Comparison of ENCODE assay signal across 25 mouse cellular contexts in the genomic region with DNA sequence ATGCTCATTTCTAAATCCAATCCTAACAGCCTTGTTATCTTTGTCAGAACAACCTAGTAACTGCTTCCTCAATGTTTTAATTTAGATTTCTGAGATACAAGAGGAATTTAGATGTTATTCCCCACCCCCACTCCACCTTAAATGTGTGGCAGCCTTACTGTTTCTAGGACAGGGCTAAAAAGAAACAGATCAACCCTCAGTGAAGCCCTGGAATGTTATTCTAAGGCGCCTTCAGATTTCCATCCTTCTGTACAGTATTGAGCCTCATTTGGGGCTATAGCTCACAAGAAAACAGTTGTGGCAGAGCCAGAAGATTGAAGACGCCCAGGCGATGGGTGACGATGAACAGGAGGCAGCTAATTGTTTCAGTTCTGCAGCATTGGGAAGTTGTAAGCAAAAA.
DNase-seq lines count a peak whose midpoint lies in the region; ATAC-seq and TF ChIP-seq lines count a peak whose summit lies in the region.
"Had no signal": no experiment of that assay in that cellular context is flagged by ENCODE, and none has a peak within 500 bp of the region (broad histone marks: within the 10 kb centered on the region; RNA-seq: fewer than 3 reads in every experiment).

No protein-coding gene starts in this region.

- ATAC-seq in forebrain, postnatal 0 days, result peak; percentile 58
- ATAC-seq in forebrain, embryonic 11.5 days (replicated peaks; ENCODE audit: low FRiP score), result no peak
- ATAC-seq in heart, embryonic 13.5 days (ENCODE audit: extremely low read depth, insufficient number of reproducible peaks, low FRiP score, low TSS enrichment), result no peak
- peak; percentile 81 for ATAC-seq in lung, embryonic 16.5 days (ENCODE audit: low read depth)
- ATAC-seq: activated CD4-positive, CD25-positive, alpha-beta regulatory T cell, adult 4 months; forebrain, embryonic 15.5 days; hindbrain, embryonic 16.5 days; inflammation-experienced regulatory T-cells, adult 6 months; intestine, postnatal 0 days; Patski had no signal

- H3K4me1 ChIP-seq in forebrain, postnatal 0 days (ENCODE audit: insufficient read depth), result 0 out of 2 replicates have a peak, but pooled peaks cover 10% of the 10 kb centered on the region
- no peaks in the 10 kb centered on the region for H3K4me1 ChIP-seq in forebrain, embryonic 11.5 days (replicated peaks; ENCODE audit: control insufficient read depth, insufficient read depth, low read length)
- peaks cover 44% of the 10 kb centered on the region for H3K4me1 ChIP-seq in heart, embryonic 13.5 days
- peaks cover 6% of the 10 kb centered on the region for H3K4me1 ChIP-seq in lung, embryonic 16.5 days (replicated peaks; ENCODE audit: control insufficient read depth, insufficient read depth, low read length)
- H3K4me1 ChIP-seq in lung, adult 2 months (ENCODE audit: control insufficient read depth, insufficient read depth, low read length), result no peaks in the 10 kb centered on the region
- H3K4me1 ChIP-seq: embryonic facial prominence, embryonic 15.5 days; forebrain, embryonic 10.5 days; forebrain, embryonic 15.5 days; hindbrain, embryonic 12.5 days had no signal

- intact Hi-C loops in heart, postnatal 25 days (cut with DNase I), result no loop called here

- H3K4me3 ChIP-seq in forebrain, postnatal 0 days (ENCODE audit: low read depth, low read length), result no peak overlapping the region
- H3K4me3 ChIP-seq in forebrain, embryonic 11.5 days (ENCODE audit: low read depth, low read length), result no peak overlapping the region
- H3K4me3 ChIP-seq in heart, embryonic 13.5 days, result no peak overlapping the region
- no peak overlapping the region for H3K4me3 ChIP-seq in lung, embryonic 16.5 days (ENCODE audit: low read length)
- H3K4me3 ChIP-seq in lung, adult 2 months (replicated peaks; ENCODE audit: extremely low read depth, low read depth, low read length), result no peak overlapping the region
- H3K4me3 ChIP-seq: embryonic facial prominence, embryonic 15.5 days; erythroblast, embryonic 14.5 days; forebrain, embryonic 10.5 days; forebrain, embryonic 15.5 days; gastrocnemius, adult 2 months; hindbrain, embryonic 12.5 days had no signal

- no peak overlapping the region for H3K4me2 ChIP-seq in forebrain, postnatal 0 days (ENCODE audit: low read depth)
- no peak overlapping the region for H3K4me2 ChIP-seq in forebrain, embryonic 11.5 days (ENCODE audit: low read depth, low read length, severe bottlenecking)
- no peak overlapping the region for H3K4me2 ChIP-seq in heart, embryonic 13.5 days
- no peak overlapping the region for H3K4me2 ChIP-seq in lung, embryonic 16.5 days (ENCODE audit: low read depth, low read length)
- H3K4me2 ChIP-seq: embryonic facial prominence, embryonic 15.5 days; forebrain, embryonic 15.5 days; hindbrain, embryonic 12.5 days had no signal

- H3K27me3 ChIP-seq in forebrain, postnatal 0 days (ENCODE audit: insufficient read depth, low read length), result no peaks in the 10 kb centered on the region
- H3K27me3 ChIP-seq in forebrain, embryonic 11.5 days (ENCODE audit: control insufficient read depth, insufficient read depth, low read length), result no peaks in the 10 kb centered on the region
- H3K27me3 ChIP-seq in heart, embryonic 13.5 days (replicated peaks), result no peaks in the 10 kb centered on the region
- no peaks in the 10 kb centered on the region for H3K27me3 ChIP-seq in lung, embryonic 16.5 days (ENCODE audit: control insufficient read depth, insufficient read depth, low read depth, low read length)
- H3K27me3 ChIP-seq: CH12.LX; embryonic facial prominence, embryonic 15.5 days; forebrain, embryonic 15.5 days; hindbrain, embryonic 12.5 days; Patski had no signal

- peak; percentile 24 for DNase-seq in forebrain, postnatal 0 days
- no peak for DNase-seq in forebrain, embryonic 11.5 days (ENCODE audit: low spot score)
- no peak for DNase-seq in heart, postnatal 25 days (ENCODE audit: low spot score)
- no peak for DNase-seq in lung, adult 2 months
- DNase-seq in yolk sac, embryonic 10.5 days (ENCODE audit: low spot score), result no peak
- DNase-seq: adrenal gland, postnatal 14 days; cerebellum, adult 18-20 months; cerebellum, adult 9-11 months; cerebellum, postnatal 36 days; gastrocnemius, adult 2 months; gastrocnemius, postnatal 25 days; heart, postnatal 36 days had no signal

- H3K9me3 ChIP-seq in forebrain, postnatal 0 days (ENCODE audit: low read length), result no peaks in the 10 kb centered on the region
- H3K9me3 ChIP-seq in forebrain, embryonic 11.5 days (ENCODE audit: control insufficient read depth, low read length), result no peaks in the 10 kb centered on the region
- no peaks in the 10 kb centered on the region for H3K9me3 ChIP-seq in heart, embryonic 13.5 days
- H3K9me3 ChIP-seq in lung, embryonic 16.5 days (ENCODE audit: control insufficient read depth, low read length), result no peaks in the 10 kb centered on the region
- H3K9me3 ChIP-seq: embryonic facial prominence, embryonic 15.5 days; forebrain, embryonic 10.5 days; forebrain, embryonic 15.5 days; hindbrain, embryonic 12.5 days had no signal

- no peak overlapping the region for H3K27ac ChIP-seq in forebrain, postnatal 0 days (ENCODE audit: low read depth, low read length)
- no peak overlapping the region for H3K27ac ChIP-seq in forebrain, embryonic 11.5 days (ENCODE audit: low read depth, low read length)
- peak overlapping the region; percentile 71 for H3K27ac ChIP-seq in heart, embryonic 13.5 days (replicated peaks)
- H3K27ac ChIP-seq in lung, embryonic 16.5 days (ENCODE audit: low read length), result no peak overlapping the region
- H3K27ac ChIP-seq: embryonic facial prominence, embryonic 15.5 days; forebrain, embryonic 10.5 days; forebrain, embryonic 15.5 days; gastrocnemius, adult 2 months; hindbrain, embryonic 12.5 days had no signal

- no peak for TF ChIP-seq POLR2A in lung, adult 2 months (IDR thresholded peaks at IDR 0.05; ENCODE audit: borderline replicate concordance, extremely low read depth, low read depth, low read length)

- no peak for TF ChIP-seq CTCF in forebrain, postnatal 0 days (IDR thresholded peaks at IDR 0.05; ENCODE audit: low read depth)
- no peak for TF ChIP-seq CTCF in lung, adult 2 months (IDR thresholded peaks at IDR 0.05; ENCODE audit: insufficient read depth, low read length)

- no peaks in the 10 kb centered on the region for H3K36me3 ChIP-seq in forebrain, postnatal 0 days (ENCODE audit: insufficient read depth)
- H3K36me3 ChIP-seq in forebrain, embryonic 11.5 days (ENCODE audit: control insufficient read depth, insufficient read depth, low read length), result no peaks in the 10 kb centered on the region
- H3K36me3 ChIP-seq in heart, embryonic 13.5 days, result no peaks in the 10 kb centered on the region
- H3K36me3 ChIP-seq in lung, embryonic 16.5 days (ENCODE audit: control insufficient read depth, insufficient read depth, low read length), result no peaks in the 10 kb centered on the region
- H3K36me3 ChIP-seq: embryonic facial prominence, embryonic 15.5 days; forebrain, embryonic 10.5 days; forebrain, embryonic 15.5 days; hindbrain, embryonic 12.5 days had no signal

- WGBS in forebrain, postnatal 0 days, result 72% methylated on average over 4 of the region's 4 CpGs
- WGBS in forebrain, embryonic 11.5 days, result 84% methylated on average over 4 of the region's 4 CpGs
- 44% methylated on average over 4 of the region's 4 CpGs for WGBS in heart, embryonic 13.5 days
- 55% methylated on average over 4 of the region's 4 CpGs for WGBS in lung, embryonic 16.5 days
- 62% methylated on average over 4 of the region's 4 CpGs for WGBS in lung, adult 2 months

- H3K9ac ChIP-seq in forebrain, postnatal 0 days, result no peak overlapping the region
- no peak overlapping the region for H3K9ac ChIP-seq in forebrain, embryonic 11.5 days (ENCODE audit: low read length)
- H3K9ac ChIP-seq in heart, embryonic 13.5 days, result no peak overlapping the region
- H3K9ac ChIP-seq in lung, embryonic 16.5 days (ENCODE audit: low read length), result no peak overlapping the region
- H3K9ac ChIP-seq: embryonic facial prominence, embryonic 15.5 days; forebrain, embryonic 15.5 days; hindbrain, embryonic 12.5 days had no signal

Comparison
In these comparisons a context has a peak if more than half of its experiments do, and no peak if none do; other contexts are left out.
1. ATAC-seq: peak in forebrain, postnatal 0 days (single experiment) and lung, embryonic 16.5 days (single experiment); none in forebrain, embryonic 11.5 days (single experiment) and heart, embryonic 13.5 days (single experiment).